Mouse (Mus musculus) A20 (cell line): ENCODE data around the gene Olfr446.

ENCODE experiments used
- DNase-seq: peaks from one replicate; pipeline ENCODE4 v3.0.0-alpha.2; 2011; ENCODE audit warnings: low read depth, low spot score

Olfr446 gene

GRCm38 (mm10) chr6:42921077-42921476 is at the start of gene Olfr446:
TSS of gene Olfr446 (plus strand) at chr6:42921377.
- no peak for DNase-seq

DNA sequence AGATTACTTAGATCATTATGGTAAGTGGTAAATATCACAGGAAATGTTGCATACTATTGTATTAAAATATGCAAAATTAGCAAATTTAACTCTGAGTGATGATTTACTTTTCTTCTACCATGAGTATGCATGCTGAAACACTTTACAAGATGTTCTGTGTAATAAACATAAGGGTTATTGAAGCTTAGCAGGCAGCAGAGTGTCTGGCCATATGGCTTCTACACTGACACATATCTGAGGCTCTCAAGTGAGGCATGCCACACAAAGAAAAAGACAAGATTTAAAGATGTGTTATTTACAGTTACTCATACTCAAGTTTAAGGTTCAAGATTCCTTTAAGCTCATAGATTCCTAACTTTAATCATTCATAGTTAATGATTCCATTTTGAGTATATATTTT is 44.9 kb upstream of the Olfr446 start:
- no peak for DNase-seq

DNA sequence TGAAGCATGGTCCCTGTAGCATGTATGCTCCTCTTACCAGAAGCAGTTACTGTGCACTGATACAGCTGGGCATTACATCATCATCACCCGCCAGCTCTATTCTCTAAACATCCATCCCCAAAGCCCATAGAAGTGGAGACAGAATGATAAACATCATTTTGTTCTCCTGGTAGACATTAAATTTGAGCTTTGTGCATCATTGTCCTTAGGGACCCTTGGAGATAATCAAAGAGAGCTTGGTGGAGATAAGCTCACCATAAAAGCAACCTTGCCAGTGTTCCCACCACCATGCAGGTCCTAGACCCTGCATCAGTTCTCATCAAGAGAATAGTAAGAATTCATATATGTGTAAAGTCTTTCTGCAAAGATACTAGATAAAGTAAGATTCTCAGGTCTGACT is 31.0 kb upstream of the Olfr446 start, which contains the start of gene Olfr448:
Olfr448 (plus strand) TSS at position 301 of the 400 bp plus-strand sequence.
- DNase-seq, result no peak

- DNase-seq, result no peak
Measured at GRCm38 (mm10) chr6:42900345-42900744, 20.8 kb upstream of the Olfr446 start.

DNA sequence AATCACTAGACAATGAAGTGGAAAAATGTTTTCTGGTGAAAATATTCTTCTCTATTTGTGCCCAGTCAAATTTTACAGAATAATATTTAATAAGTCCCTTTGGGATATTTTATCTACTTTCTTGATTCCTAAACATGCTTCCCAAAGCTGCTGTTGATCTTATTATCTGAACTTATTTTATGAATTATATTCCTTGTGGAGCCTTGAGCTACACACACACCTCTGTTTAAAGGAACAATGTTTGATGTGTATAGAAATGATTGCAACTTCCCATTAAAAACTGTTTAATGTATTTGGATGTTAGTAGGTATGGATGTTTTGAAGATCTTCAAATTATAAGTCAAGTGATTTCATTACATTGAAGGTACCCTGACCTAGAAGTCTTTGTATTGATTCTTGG is 12.6 kb upstream of the Olfr446 start, which contains the start of gene Olfr447:
Olfr447 (plus strand) TSS at position 301 of the 400 bp plus-strand sequence.
- DNase-seq, result no peak

GRCm38 (mm10) chr6:42948767-42949166 is 27.6 kb downstream of the Olfr446 start, which contains the start of gene Olfr444:
TSS of gene Olfr444 (plus strand) at chr6:42949067.
- DNase-seq, result no peak

DNA sequence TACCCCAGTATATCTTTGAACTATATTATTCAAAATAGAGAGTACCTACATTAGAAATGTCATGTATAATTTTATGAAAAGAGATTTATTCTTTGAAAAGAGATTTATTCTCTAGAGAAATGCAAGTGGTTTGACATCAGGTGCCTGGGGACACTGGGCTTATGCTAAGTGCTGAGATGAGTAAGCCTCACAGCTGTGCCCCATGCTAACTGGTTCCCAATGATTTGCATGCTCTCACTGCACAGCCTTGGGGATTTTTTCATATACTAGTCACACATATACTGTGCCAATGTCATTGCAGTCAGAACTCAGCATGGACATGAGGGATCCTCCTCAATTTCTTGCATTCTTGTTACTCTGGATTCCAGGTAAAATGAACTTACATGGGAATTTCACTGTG is 59.2 kb downstream of the Olfr446 start:
- DNase-seq, result no peak
